ENCODE assay signal across 8 mouse cellular contexts in the genomic region with DNA sequence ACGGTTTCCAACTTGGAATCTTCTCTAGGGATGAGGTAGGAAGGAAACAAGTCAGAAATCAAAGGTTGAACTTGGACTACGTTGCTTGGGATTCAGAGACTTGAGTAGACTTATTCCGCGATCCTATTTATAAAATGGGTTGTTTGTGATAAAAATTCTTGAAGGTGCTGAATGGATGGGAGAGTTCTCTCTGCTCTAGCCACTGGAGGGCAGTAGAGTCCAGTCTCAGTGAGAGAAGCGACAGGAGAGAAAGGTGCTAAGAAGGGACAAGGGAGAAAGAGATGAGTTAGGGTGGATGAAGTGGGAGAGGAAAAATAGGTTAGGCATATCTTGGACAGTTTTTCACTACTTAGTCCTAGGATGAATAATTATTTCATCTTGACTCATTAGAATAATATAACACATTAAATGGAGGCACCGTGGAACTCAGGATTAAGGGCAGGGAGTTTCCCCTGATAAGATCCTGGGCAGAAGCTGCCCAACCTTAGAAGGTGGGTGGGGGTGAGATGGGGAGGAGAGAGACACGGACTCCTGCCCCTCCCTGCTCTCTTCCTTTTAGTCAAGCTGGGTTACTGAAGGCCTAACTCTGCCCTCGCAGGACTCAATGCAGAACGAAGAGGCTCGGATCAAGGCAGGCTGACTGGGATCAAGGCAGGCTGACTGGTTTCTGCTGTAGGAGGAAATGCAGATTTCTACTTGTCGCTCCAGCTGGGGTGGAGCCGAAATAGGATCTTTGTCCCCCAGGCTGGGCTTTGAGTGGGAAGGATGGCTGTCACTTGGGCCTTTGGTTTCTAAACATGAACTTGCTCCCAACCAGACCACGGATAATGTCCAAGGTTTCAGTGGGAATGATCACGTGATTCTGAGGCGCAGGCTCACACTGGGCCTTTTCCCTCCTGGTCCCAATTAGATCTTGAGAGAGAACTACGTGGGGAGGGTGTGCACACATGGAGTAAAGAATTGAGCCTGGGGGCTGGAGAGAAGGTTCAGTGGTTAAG. TPM values are rescaled to one million over a fixed set of nuclear protein-coding genes. Genes with fewer than 3 reads are reported as not detected.
DNase-seq lines count a peak whose midpoint lies in the region; ATAC-seq lines count a peak whose summit lies in the region.

No protein-coding gene starts in this region.

- peak overlapping the region; percentile 73 for H3K4me2 ChIP-seq in intestine, embryonic 16.5 days (ENCODE audit: low read depth, low read length)

- WGBS in intestine, embryonic 16.5 days = 28% methylated on average over 16 of the region's 16 CpGs
- 32% methylated on average over 16 of the region's 16 CpGs for WGBS in midbrain, embryonic 10.5 days

- peak; percentile 64 for DNase-seq in ovary, postnatal 14 days (ENCODE audit: low spot score)
- no peak for DNase-seq in ovary, postnatal 10 days (ENCODE audit: low spot score)
- peak; percentile 76 to 78 for DNase-seq in cerebellum, postnatal 36 days
- DNase-seq in gastrocnemius, postnatal 14 days = peak; percentile 65
- peak; percentile 68 for DNase-seq in left cerebral cortex, postnatal 4 days
- peak; percentile 67 for DNase-seq in midbrain, embryonic 10.5 days (ENCODE audit: low spot score)
- peak; percentile 61 for DNase-seq in spleen, adult 12 weeks (ENCODE audit: low spot score)

- H3K27ac ChIP-seq in intestine, embryonic 16.5 days (ENCODE audit: low read length) = peak overlapping the region; percentile 40
- H3K27ac ChIP-seq in midbrain, embryonic 10.5 days (replicated peaks) = peak overlapping the region; percentile 83

- peaks cover 9% of the 10 kb centered on the region; the same call in 1 of the 2 replicates for H3K4me1 ChIP-seq in intestine, embryonic 16.5 days (ENCODE audit: control insufficient read depth, insufficient read depth, low read length)
- peaks cover 21% of the 10 kb centered on the region for H3K4me1 ChIP-seq in midbrain, embryonic 10.5 days

- peak overlapping the region; percentile 56 for H3K4me3 ChIP-seq in intestine, embryonic 16.5 days (ENCODE audit: low read length)
- H3K4me3 ChIP-seq in midbrain, embryonic 10.5 days = peak overlapping the region; percentile 65

- H3K36me3 ChIP-seq in intestine, embryonic 16.5 days (ENCODE audit: control insufficient read depth, insufficient read depth, low read length) = peaks cover 3% of the 10 kb centered on the region; the same call in 1 of the 2 replicates
- peaks cover 26% of the 10 kb centered on the region for H3K36me3 ChIP-seq in midbrain, embryonic 10.5 days

- intact Hi-C loops in gastrocnemius, postnatal 14 days (cut with DNase I; ENCODE audit: low total_unique reads) = loop anchor here (2.0 kb wide), 1 partner anchor 115 kb away; no protein-coding TSS in a partner anchor
- intact Hi-C loops in left cerebral cortex, postnatal 4 days (cut with DNase I) = loop anchor here (5.0 kb wide), 1 partner anchor 116 kb away; no protein-coding TSS in a partner anchor

- peak; percentile 74 for ATAC-seq in intestine, embryonic 16.5 days

- H3K9me3 ChIP-seq in intestine, embryonic 16.5 days (ENCODE audit: control insufficient read depth, low read length) = no peaks in the 10 kb centered on the region
- no peaks in the 10 kb centered on the region; the same call in 1 of the 2 replicates for H3K9me3 ChIP-seq in midbrain, embryonic 10.5 days (replicated peaks)

- peak overlapping the region; percentile 67 for H3K9ac ChIP-seq in intestine, embryonic 16.5 days (ENCODE audit: low read depth, low read length)

- H3K27me3 ChIP-seq in intestine, embryonic 16.5 days (replicated peaks; ENCODE audit: control insufficient read depth, insufficient read depth, low read length) = no peaks in the 10 kb centered on the region
- H3K27me3 ChIP-seq in midbrain, embryonic 10.5 days (ENCODE audit: low read depth, poor library complexity, severe bottlenecking) = no peaks in the 10 kb centered on the region

RNA-seq across cellular contexts. Expression of gene Klhdc9, which starts 0.8 kb away (rescaled TPM):
- under 1 TPM; 0.20 to 0.27 TPM for total RNA-seq in gastrocnemius, postnatal 14 days (2021)
- 0.60 and 1.1 TPM in 2 replicates for polyA plus RNA-seq in intestine, embryonic 16.5 days (2015; fragmentation: Nextera tagmentation; extraction: Ambion mirVana)
- total RNA-seq in left cerebral cortex, postnatal 4 days (2021) = 1 to 10 TPM; 4.4 to 4.8 TPM
- 1.8 and 2.3 TPM in 2 replicates for polyA plus RNA-seq in midbrain, embryonic 10.5 days (2016; fragmentation: Nextera tagmentation; extraction: Ambion mirVana)

RNA-seq across cellular contexts. Expression of gene Nectin4, which starts 8.5 kb away (rescaled TPM):
- not detected for total RNA-seq in gastrocnemius, postnatal 14 days (2021)
- polyA plus RNA-seq in intestine, embryonic 16.5 days (2015; fragmentation: Nextera tagmentation; extraction: Ambion mirVana) = 2.8 and 3.8 TPM in 2 replicates
- 1 to 10 TPM in 1 of 2 experiments, under 1 TPM in 1; 0.88 to 1.2 TPM for total RNA-seq in left cerebral cortex, postnatal 4 days (2021)
- 0.60 and 1.2 TPM in 2 replicates for polyA plus RNA-seq in midbrain, embryonic 10.5 days (2016; fragmentation: Nextera tagmentation; extraction: Ambion mirVana)

RNA-seq across cellular contexts. Expression of gene Pfdn2, which starts 15.9 kb away (rescaled TPM):
- 10 to 100 TPM; 86.7 to 93.6 TPM for total RNA-seq in gastrocnemius, postnatal 14 days (2021)
- polyA plus RNA-seq in intestine, embryonic 16.5 days (2015; fragmentation: Nextera tagmentation; extraction: Ambion mirVana) = 83.5 and 99.0 TPM in 2 replicates
- 100 to 1,000 TPM; 112 to 125 TPM for total RNA-seq in left cerebral cortex, postnatal 4 days (2021)
- polyA plus RNA-seq in midbrain, embryonic 10.5 days (2016; fragmentation: Nextera tagmentation; extraction: Ambion mirVana) = 146 and 155 TPM in 2 replicates

RNA-seq across cellular contexts. Expression of gene Nit1, which starts 16.0 kb away (rescaled TPM):
- 10 to 100 TPM; 19.3 to 25.3 TPM for total RNA-seq in gastrocnemius, postnatal 14 days (2021)
- 57.6 and 60.9 TPM in 2 replicates for polyA plus RNA-seq in intestine, embryonic 16.5 days (2015; fragmentation: Nextera tagmentation; extraction: Ambion mirVana)
- 10 to 100 TPM; 35.3 to 36.8 TPM for total RNA-seq in left cerebral cortex, postnatal 4 days (2021)
- polyA plus RNA-seq in midbrain, embryonic 10.5 days (2016; fragmentation: Nextera tagmentation; extraction: Ambion mirVana) = 39.4 and 43.5 TPM in 2 replicates

RNA-seq across cellular contexts. Expression of gene Arhgap30, which starts 27.3 kb away (rescaled TPM):
- total RNA-seq in gastrocnemius, postnatal 14 days (2021) = 1 to 10 TPM in 1 of 2 experiments, under 1 TPM in 1; 0.97 to 1.2 TPM
- polyA plus RNA-seq in intestine, embryonic 16.5 days (2015; fragmentation: Nextera tagmentation; extraction: Ambion mirVana) = 2.0 and 2.5 TPM in 2 replicates
- 1 to 10 TPM in 1 of 2 experiments, under 1 TPM in 1; 0.98 to 1.6 TPM for total RNA-seq in left cerebral cortex, postnatal 4 days (2021)
- polyA plus RNA-seq in midbrain, embryonic 10.5 days (2016; fragmentation: Nextera tagmentation; extraction: Ambion mirVana) = 0.69 and 0.87 TPM in 2 replicates

Comparison
In these comparisons a context has a peak if more than half of its experiments do, and no peak if none do; other contexts are left out.
1. RNA of gene Klhdc9, which starts 0.8 kb away (total RNA-seq): 4.4 to 4.8 TPM in left cerebral cortex, postnatal 4 days; 0.20 to 0.27 TPM in gastrocnemius, postnatal 14 days; every median in the first group is over 4 times any median in the second.